Mouse (Mus musculus) hindbrain, embryonic 13.5 days (tissue): ENCODE data around the gene M6pr. TPM values are rescaled to one million over a fixed set of nuclear protein-coding genes. Genes with fewer than 3 reads are reported as not detected.

Source experiments
- ATAC-seq: fragments of 200-750 bp; cut with Nextera tagmentation; 2 replicates; pipeline ENCODE4 v1.8.0; 2017; ENCODE audit warnings: moderate TSS enrichment; ENCODE audit not compliant: low FRiP score
- H3K27ac ChIP-seq: fragments of 300-500 bp; sonication (generic); 2 replicates; pipeline ENCODE4 v1.5.1; 2015; ENCODE audit warnings: inconsistent platforms, mild to moderate bottlenecking, moderate library complexity
- H3K27me3 ChIP-seq: fragments of 300-500 bp; sonication (generic); 2 replicates; pipeline ENCODE4 v1.6.1; 2015; ENCODE audit warnings: mild to moderate bottlenecking, inconsistent platforms
- H3K36me3 ChIP-seq: fragments of 300-500 bp; sonication (generic); 2 replicates; pipeline ENCODE4 v1.6.1; 2015; ENCODE audit warnings: mild to moderate bottlenecking, inconsistent platforms
- H3K4me1 ChIP-seq: fragments of 300-500 bp; sonication (generic); replicated peaks from 2 replicates; pipeline ENCODE4 v1.6.1; 2015; ENCODE audit warnings: inconsistent platforms
- H3K4me2 ChIP-seq: fragments of 300-500 bp; sonication (generic); 2 replicates; pipeline ENCODE4 v1.6.1; 2015; ENCODE audit warnings: inconsistent platforms, mild to moderate bottlenecking, moderate library complexity
- H3K4me3 ChIP-seq: fragments of 300-500 bp; sonication (generic); 2 replicates; pipeline ENCODE4 v1.5.1; 2015; ENCODE audit warnings: mild to moderate bottlenecking, inconsistent platforms
- H3K9ac ChIP-seq: fragments of 300-500 bp; sonication (generic); 2 replicates; pipeline ENCODE4 v1.6.1; 2015; ENCODE audit warnings: mild to moderate bottlenecking, inconsistent platforms
- H3K9me3 ChIP-seq: fragments of 300-500 bp; sonication (generic); 2 replicates; pipeline ENCODE4 v1.6.1; 2016; ENCODE audit warnings: inconsistent platforms
- WGBS: fragments of 180-500 bp; shearing (Covaris S2); methylation state at CpG from one replicate; pipeline ENCODE4 v1.1.7; 2015; 5-methylcytosine and 5-hydroxymethylcytosine counted together
- polyA plus RNA-seq: library from polyadenylated mRNA; unstranded; fragments of >200 nt; fragmentation: Nextera tagmentation; extraction: Ambion mirVana; gene quantifications from 2 replicates; pipeline ENCODE4 v1.2.1, GENCODE M21; 2015

Gene M6pr
- polyA plus RNA-seq, result 58.2 and 60.1 TPM in 2 replicates

DNA sequence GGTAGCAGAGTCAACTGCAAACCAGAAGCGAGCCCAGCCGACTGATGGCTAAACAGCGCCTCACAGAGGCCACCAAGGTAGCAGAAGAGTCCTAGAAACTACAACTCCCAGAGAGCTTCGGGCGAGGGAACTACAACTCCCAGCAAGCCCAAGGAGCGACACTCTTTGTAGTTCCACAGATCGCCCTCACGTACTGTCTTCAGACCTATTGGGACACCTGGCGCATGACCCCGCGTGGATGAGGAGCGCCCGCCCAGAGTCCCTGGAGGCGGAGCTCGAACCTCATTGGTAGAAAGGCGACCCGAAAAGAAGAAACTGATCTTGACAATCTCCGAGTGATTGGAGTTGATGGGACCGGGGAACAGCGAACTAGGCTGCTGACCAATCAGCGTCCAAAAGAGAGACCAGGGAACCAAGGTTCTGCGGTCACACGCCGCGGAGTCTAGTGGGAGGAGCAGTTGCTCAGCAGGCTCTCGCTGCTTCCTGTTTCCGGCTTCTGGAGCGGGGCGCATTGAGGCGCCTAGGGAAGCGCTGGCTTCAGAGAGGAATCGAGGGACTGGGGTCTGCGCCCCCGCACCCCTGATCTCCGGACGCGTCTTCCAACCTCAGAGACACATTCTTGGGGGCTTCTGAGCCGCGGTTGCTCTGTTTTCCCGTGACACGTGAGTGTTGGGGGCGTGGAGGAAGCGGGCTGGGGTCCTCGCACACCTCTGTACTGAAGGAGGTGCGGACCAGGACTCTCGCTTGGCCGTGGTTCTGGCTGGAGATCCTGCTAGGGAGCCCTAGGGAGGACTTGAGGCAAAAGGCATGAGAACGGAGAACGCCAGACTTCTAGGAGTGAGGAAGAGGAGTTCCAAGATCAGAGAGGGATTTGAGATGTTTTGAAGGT, at the start of gene M6pr:
M6pr (plus strand) TSS at position 216 of the 889 bp plus-strand sequence.
- Histone ChIP-seq H3K4me2 (peak within 1 kb of the TSS; percentile 72), H3K9me3 (no peaks in the 10 kb centered on the region), H3K36me3 (peaks cover 10% of the 10 kb centered on the region), H3K4me3 (peak within 1 kb of the TSS; percentile 63), H3K9ac (peak within 1 kb of the TSS; percentile 80), H3K27me3 (no peaks in the 10 kb centered on the region), H3K4me1 (peaks cover 21% of the 10 kb centered on the region), H3K27ac (peak within 1 kb of the TSS; percentile 66)
- under 1% methylated on average over 49 of the region's 49 CpGs for WGBS
- ATAC-seq, result peak; percentile 99

DNA sequence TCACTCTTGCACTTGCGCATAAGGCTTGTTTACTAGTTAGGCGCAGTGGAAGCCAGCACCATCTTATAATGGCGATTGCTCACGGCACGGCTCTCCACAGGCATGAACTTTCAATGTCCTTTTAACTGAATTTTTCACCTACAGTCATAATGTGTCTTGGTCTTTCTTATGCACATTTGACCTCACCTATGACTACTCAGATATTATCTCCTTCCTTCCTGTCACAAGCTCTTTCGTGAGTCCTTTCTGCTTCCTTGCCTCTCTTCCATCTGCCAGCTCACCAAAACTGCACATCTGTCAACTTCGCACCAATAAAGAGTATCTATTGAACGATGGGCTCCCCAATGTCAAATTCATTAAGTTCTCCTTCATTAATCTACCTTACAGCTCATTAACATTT, 46.0 kb upstream of the M6pr start:
- Histone ChIP-seq H3K27ac (no peak overlapping the region), H3K36me3 (no peaks in the 10 kb centered on the region), H3K9ac (no peak overlapping the region), H3K4me1 (no peaks in the 10 kb centered on the region), H3K4me2 (no peak overlapping the region), H3K4me3 (no peak overlapping the region), H3K27me3 (no peaks in the 10 kb centered on the region), H3K9me3 (no peaks in the 10 kb centered on the region)
- 84% methylated on average over 8 of the region's 8 CpGs for WGBS
- no peak for ATAC-seq

DNA sequence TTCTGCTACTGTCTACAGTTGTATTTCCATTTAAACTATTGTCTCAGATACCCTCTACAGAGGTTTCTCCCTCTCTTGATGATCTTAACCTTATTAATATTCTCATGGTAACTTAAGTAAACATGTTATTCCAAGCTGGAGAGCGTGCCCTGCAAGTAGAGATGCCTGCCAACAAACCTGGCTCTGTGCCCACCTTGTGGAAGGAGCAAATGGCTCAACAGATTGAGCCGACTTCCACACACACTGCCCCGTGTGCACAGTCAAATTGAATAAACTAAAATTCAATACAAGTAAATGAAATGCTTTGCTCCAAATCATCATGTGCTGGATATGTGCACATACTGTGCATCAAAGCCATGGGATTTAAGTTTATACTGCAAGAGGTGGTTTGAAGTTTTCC, 40.0 kb upstream of the M6pr start:
- Histone ChIP-seq H3K4me3 (no peak overlapping the region), H3K36me3 (no peaks in the 10 kb centered on the region), H3K4me1 (no peaks in the 10 kb centered on the region), H3K4me2 (no peak overlapping the region), H3K9me3 (no peaks in the 10 kb centered on the region), H3K9ac (no peak overlapping the region), H3K27ac (no peak overlapping the region), H3K27me3 (no peaks in the 10 kb centered on the region)
- no peak; the same call in 1 of the 2 replicates for ATAC-seq
- 51% methylated on average over 3 of the region's 3 CpGs for WGBS

DNA sequence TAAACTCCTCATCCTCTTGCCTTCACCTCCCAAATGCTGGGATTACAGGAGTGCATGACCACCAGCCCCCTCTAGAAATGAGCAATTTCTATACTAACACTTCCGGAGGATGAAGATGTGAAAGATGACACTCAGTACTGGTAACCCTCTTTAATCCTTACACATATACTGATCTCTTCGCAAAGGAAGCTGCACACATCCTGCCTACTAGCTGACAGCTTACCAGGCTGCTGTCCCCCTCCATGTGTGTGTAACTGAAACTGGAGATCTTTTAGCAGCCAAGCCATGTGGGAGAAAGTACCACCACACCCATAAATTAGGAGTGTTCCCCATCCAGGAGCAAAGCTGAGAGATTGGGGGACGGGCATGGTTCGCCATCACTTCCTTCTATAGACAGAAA, 39.4 kb upstream of the M6pr start:
- Histone ChIP-seq H3K27me3 (no peaks in the 10 kb centered on the region), H3K9ac (no peak overlapping the region), H3K36me3 (no peaks in the 10 kb centered on the region), H3K9me3 (no peaks in the 10 kb centered on the region), H3K4me2 (no peak overlapping the region), H3K4me3 (no peak overlapping the region), H3K27ac (no peak overlapping the region), H3K4me1 (no peaks in the 10 kb centered on the region)
- no peak for ATAC-seq
- 90% methylated on average over 4 of the region's 4 CpGs for WGBS

DNA sequence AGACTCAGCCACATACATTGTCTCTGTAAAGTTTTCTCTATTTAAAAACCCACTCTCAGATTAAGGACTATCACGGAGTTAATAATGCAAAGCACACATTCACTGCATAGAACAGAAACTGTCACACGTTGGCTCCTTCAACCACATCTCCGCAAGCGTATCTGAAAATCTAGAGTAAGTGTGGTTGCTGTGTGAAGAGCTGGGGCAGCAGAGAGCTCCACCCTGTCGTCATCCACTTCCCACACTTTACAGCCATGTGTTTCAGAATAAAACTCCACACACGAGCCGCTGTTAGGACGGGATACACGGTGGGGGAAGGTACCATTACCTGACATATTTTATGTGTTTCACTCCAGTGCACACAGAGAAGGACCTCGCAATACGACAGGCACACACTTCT, 38.4 kb upstream of the M6pr start:
- H3K9ac ChIP-seq, result no peak overlapping the region
- no peak for ATAC-seq
- no peak overlapping the region for H3K27ac ChIP-seq
- H3K4me3 ChIP-seq, result no peak overlapping the region
- no peaks in the 10 kb centered on the region for H3K36me3 ChIP-seq
- H3K4me2 ChIP-seq, result no peak overlapping the region
- no peaks in the 10 kb centered on the region for H3K9me3 ChIP-seq
- H3K4me1 ChIP-seq, result 0 out of 2 replicates have a peak, but pooled peaks cover 3% of the 10 kb centered on the region
- WGBS, result 84% methylated on average over 11 of the region's 11 CpGs
- no peaks in the 10 kb centered on the region for H3K27me3 ChIP-seq

DNA sequence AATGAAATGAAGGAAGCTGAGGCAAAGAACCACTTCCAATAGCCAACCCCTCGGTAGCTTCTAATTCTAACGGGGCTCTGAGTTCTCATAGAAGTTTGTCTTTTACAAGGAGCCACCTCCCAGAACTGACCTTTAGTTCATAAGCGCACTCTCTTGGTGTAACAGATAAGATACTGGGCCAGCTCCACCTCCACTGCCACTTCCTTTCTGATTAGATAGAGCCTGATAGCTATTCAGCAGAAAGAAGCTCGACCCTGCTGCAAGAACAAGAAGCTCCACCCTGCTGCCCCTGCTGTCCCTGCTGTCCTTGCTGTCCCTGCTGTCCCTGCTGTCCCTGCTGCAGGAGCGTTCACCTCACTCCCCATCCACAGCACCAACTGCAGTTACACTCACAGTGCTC, 34.0 kb upstream of the M6pr start:
- Histone ChIP-seq H3K27ac (no peak overlapping the region), H3K27me3 (no peaks in the 10 kb centered on the region), H3K36me3 (no peaks in the 10 kb centered on the region), H3K4me3 (no peak overlapping the region), H3K4me2 (no peak overlapping the region), H3K4me1 (0 out of 2 replicates have a peak, but pooled peaks cover 3% of the 10 kb centered on the region), H3K9me3 (no peaks in the 10 kb centered on the region), H3K9ac (no peak overlapping the region)
- ATAC-seq, result no peak; the same call in 1 of the 2 replicates
- 61% methylated on average over 5 of the region's 5 CpGs for WGBS

DNA sequence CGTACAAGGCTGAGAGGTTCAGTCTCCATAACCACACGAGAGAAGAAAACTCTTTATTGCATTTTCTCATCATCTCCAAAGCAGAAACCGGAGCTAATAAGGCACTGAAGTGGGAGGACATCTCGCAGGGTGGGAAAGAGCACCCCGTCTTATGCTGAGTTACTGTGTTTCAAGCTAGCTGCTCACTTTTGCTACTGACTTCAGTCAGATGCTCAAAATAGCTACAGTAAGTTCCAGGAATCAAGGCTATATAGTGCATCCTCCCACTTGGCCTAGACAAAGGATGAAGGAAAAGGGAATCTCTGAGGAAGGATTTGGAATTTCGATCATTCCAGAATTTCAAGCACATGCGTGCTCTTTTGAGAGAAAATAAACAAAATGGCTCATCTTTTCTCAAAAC, 32.0 kb upstream of the M6pr start:
- WGBS, result 85% methylated on average over 7 of the region's 7 CpGs
- no peak overlapping the region for H3K27ac ChIP-seq

DNA sequence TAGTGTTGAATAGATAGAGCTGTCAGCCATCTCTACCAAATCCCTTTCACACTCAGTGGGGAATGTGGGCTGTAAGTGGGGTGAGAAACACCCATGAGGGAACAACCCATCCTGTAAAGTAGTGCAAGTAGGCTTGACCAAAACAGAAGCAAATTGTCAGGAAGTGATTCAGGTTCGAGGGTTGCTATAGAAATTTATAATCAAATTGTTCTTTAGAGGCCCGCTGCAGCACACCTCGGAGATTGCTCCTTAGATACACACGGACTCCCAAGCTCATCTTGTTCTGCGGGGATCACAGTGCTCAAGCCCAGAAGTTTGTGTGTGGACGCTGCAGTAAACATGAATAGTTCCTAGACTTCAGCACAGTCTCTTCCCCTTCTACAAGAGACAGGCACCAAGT, 25.7 kb upstream of the M6pr start, which contains the start of gene Klrg1:
Klrg1 (minus strand) TSS at position 101 of the 400 bp plus-strand sequence.
- H3K27ac ChIP-seq, result no peak within 1 kb of the TSS
- no peaks in the 10 kb centered on the region for H3K27me3 ChIP-seq
- 88% methylated on average over 6 of the region's 6 CpGs for WGBS
- H3K4me3 ChIP-seq, result no peak within 1 kb of the TSS
- H3K9me3 ChIP-seq, result no peaks in the 10 kb centered on the region
- no peak within 1 kb of the TSS for H3K4me2 ChIP-seq
- ATAC-seq, result no peak
- no peak within 1 kb of the TSS for H3K9ac ChIP-seq
- H3K36me3 ChIP-seq, result no peaks in the 10 kb centered on the region
- H3K4me1 ChIP-seq, result no peaks in the 10 kb centered on the region

More for the DNA sequence above, 32.0 kb upstream of the M6pr start:
- no peak for ATAC-seq
- Histone ChIP-seq H3K9ac (no peak overlapping the region), H3K36me3 (no peaks in the 10 kb centered on the region), H3K9me3 (no peaks in the 10 kb centered on the region), H3K4me1 (0 out of 2 replicates have a peak, but pooled peaks cover 3% of the 10 kb centered on the region), H3K4me3 (no peak overlapping the region), H3K4me2 (no peak overlapping the region), H3K27me3 (no peaks in the 10 kb centered on the region)

DNA sequence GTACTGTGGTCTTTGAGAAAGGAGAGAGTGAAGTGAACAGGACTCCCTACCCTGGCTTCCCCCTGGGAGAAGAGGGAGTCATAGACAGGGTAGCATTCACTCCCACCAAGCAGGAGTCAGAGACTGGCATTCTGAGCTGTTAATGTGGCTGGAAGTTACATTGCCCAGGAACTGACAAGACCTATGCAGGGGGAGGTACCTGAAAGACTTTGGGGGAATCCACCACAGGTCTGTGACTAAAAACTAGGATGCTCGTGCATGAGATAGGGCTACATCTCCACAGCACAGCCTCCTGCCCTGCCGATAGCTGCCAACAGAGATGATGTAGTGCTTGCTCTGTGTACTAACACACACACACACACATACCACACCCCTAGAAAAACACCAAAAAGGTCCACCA, 25.1 kb upstream of the M6pr start:
- Histone ChIP-seq H3K9ac (no peak overlapping the region), H3K4me2 (no peak overlapping the region), H3K27me3 (no peaks in the 10 kb centered on the region), H3K9me3 (no peaks in the 10 kb centered on the region), H3K36me3 (no peaks in the 10 kb centered on the region), H3K4me1 (no peaks in the 10 kb centered on the region), H3K4me3 (no peak overlapping the region), H3K27ac (no peak overlapping the region)
- 93% methylated on average over 2 of the region's 2 CpGs for WGBS
- no peak for ATAC-seq

DNA sequence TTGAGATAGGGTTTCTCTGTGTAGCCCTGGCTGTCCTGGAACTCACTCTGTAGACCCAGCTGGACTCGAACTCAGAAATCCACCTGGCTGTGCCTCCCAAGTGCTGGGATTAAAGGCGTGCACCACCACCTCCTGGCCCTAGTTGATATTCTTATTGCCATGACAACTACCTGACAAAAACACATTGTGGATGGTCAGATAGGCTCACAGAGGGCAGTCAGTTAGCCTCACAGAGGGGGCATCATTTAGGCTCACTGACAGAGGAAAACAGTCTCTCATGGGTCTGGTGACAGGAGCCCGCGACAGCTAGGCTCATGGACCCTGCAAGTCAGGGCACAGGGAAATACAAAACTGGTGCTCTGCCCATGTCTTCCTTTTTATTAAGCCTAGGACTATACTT, 24.2 kb upstream of the M6pr start:
- Histone ChIP-seq H3K27ac (no peak overlapping the region), H3K9me3 (no peaks in the 10 kb centered on the region), H3K36me3 (no peaks in the 10 kb centered on the region), H3K9ac (no peak overlapping the region), H3K27me3 (no peaks in the 10 kb centered on the region), H3K4me1 (no peaks in the 10 kb centered on the region), H3K4me3 (no peak overlapping the region), H3K4me2 (no peak overlapping the region)
- 89% methylated on average over 4 of the region's 4 CpGs for WGBS
- ATAC-seq, result no peak

DNA sequence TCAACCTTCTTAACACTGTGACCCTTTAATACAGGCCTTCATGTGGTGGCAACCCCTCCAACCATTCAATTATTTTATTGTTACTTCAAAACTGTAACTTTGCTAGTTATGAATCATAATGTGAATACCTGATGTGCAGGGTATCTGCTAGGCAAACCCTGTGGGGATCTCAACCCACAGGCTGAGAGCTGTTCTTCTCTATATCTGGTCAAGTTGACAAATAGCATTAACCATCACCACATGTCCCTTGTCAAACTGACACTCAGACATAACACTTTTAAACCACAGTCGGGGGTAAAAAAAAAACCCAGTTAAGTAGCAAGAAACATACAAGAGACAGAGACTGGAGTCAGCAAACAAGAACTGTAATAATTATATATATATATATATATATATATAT, 23.7 kb upstream of the M6pr start:
- Histone ChIP-seq H3K4me3 (no peak overlapping the region), H3K9me3 (no peaks in the 10 kb centered on the region), H3K27me3 (no peaks in the 10 kb centered on the region), H3K9ac (no peak overlapping the region), H3K4me1 (no peaks in the 10 kb centered on the region), H3K36me3 (no peaks in the 10 kb centered on the region), H3K4me2 (no peak overlapping the region), H3K27ac (no peak overlapping the region)
- ATAC-seq, result no peak
- WGBS, result 96% methylated on average over 1 of the region's 1 CpGs

DNA sequence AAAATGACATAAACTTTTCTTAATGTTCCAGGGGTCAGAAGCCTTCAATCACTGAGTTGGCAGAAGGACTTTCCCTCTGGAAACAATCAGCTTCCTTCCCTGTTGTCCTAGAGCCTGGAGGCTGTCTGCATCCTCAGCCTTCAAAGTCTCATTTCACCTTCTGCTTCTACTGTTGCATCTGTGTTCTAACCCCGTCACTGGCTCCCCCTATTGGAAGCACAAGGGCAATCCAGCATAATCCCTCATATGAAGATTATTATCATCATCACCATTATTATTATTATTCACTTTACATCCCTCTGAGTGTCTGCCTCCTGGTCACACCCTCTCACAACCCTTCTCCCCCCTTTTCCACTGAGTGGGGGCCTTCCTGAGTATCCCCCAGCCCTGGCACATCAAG, 20.3 kb upstream of the M6pr start:
- Histone ChIP-seq H3K4me1 (no peaks in the 10 kb centered on the region), H3K9me3 (no peaks in the 10 kb centered on the region), H3K9ac (no peak overlapping the region), H3K4me3 (no peak overlapping the region), H3K36me3 (no peaks in the 10 kb centered on the region), H3K4me2 (no peak overlapping the region), H3K27ac (no peak overlapping the region), H3K27me3 (no peaks in the 10 kb centered on the region)
- WGBS, result 47% methylated on average over 1 of the region's 1 CpGs
- no peak for ATAC-seq

DNA sequence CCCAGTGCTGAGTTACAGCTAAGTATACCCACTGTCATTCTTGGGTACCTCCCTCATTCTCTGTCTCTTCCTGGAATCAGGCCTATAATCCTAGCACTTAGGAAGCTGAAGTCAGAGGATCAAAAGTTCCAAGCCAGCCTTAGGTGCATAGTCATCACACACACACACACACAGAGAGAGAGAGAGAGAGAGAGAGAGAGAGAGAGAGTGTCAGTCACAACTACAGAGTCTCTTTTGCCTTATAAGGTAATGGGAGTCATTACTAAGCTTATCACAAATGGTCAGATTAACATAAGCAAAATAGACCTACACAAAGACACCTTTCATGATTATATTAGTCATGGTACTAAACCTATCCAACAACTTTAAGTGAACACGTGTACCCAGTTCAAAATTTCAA, 19.2 kb upstream of the M6pr start:
- ATAC-seq, result no peak
- no peaks in the 10 kb centered on the region for H3K36me3 ChIP-seq

More for the DNA sequence above, 19.2 kb upstream of the M6pr start:
- Histone ChIP-seq H3K27ac (no peak overlapping the region), H3K4me3 (no peak overlapping the region), H3K9ac (no peak overlapping the region), H3K4me2 (no peak overlapping the region), H3K27me3 (no peaks in the 10 kb centered on the region), H3K4me1 (no peaks in the 10 kb centered on the region), H3K9me3 (no peaks in the 10 kb centered on the region)
- 74% methylated on average over 1 of the region's 1 CpGs for WGBS
